7 mouse cellular contexts compared by ENCODE assay signal in genomic region chr4:132946047-132947001, GRCm38 (mm10). TPM values are rescaled to one million over a fixed set of nuclear protein-coding genes. Genes with fewer than 3 reads are reported as not detected.
A peak's percentile ranks its signal among the peaks of the same experiment; 100 is the strongest.
DNase-seq lines count a peak whose midpoint lies in the region; ATAC-seq lines count a peak whose summit lies in the region.

No protein-coding gene starts in this region.

- peak; percentile 70 for ATAC-seq in forebrain, embryonic 16.5 days
- peak; percentile 62 for ATAC-seq in hindbrain, embryonic 12.5 days (ENCODE audit: low FRiP score)
- peak; percentile 45 for ATAC-seq in megakaryocyte progenitor cell, adult 5-6 weeks (replicated peaks; ENCODE audit: poor library complexity)

- H3K4me1 ChIP-seq in forebrain, embryonic 16.5 days (replicated peaks; ENCODE audit: control insufficient read depth, insufficient read depth, low read length) = peaks cover 11% of the 10 kb centered on the region
- peaks cover 22% of the 10 kb centered on the region for H3K4me1 ChIP-seq in hindbrain, embryonic 12.5 days

- H3K36me3 ChIP-seq in forebrain, embryonic 16.5 days (ENCODE audit: control insufficient read depth, insufficient read depth) = no peaks in the 10 kb centered on the region
- H3K36me3 ChIP-seq in hindbrain, embryonic 12.5 days = no peaks in the 10 kb centered on the region

- 0 out of 2 replicates have a peak overlapping the region, but pooled peaks have one; percentile 5 for H3K4me3 ChIP-seq in forebrain, embryonic 16.5 days (replicated peaks; ENCODE audit: low read length)
- 0 out of 2 replicates have a peak overlapping the region, but pooled peaks have one; percentile 1 for H3K4me3 ChIP-seq in hindbrain, embryonic 12.5 days

- no peaks in the 10 kb centered on the region for H3K27me3 ChIP-seq in forebrain, embryonic 16.5 days (replicated peaks; ENCODE audit: control insufficient read depth, insufficient read depth, low read length)
- peaks cover 11% of the 10 kb centered on the region; the same call in 1 of the 2 replicates for H3K27me3 ChIP-seq in hindbrain, embryonic 12.5 days

- intact Hi-C loops in left cerebral cortex, postnatal 36 days (cut with DNase I) = loop anchor here (10.0 kb wide), 2 partner anchors 168 to 268 kb away; partner anchors contain the start of genes Cd164l2 and Gpr3

- no peaks in the 10 kb centered on the region for H3K9me3 ChIP-seq in forebrain, embryonic 16.5 days (ENCODE audit: control insufficient read depth, low read length)
- no peaks in the 10 kb centered on the region for H3K9me3 ChIP-seq in hindbrain, embryonic 12.5 days (replicated peaks)

- H3K9ac ChIP-seq in forebrain, embryonic 16.5 days (replicated peaks; ENCODE audit: low read depth, low read length) = peak overlapping the region; percentile 56
- H3K9ac ChIP-seq in hindbrain, embryonic 12.5 days = peak overlapping the region; percentile 48; the same call in 1 of the 2 replicates

- peak overlapping the region; percentile 52 for H3K4me2 ChIP-seq in forebrain, embryonic 16.5 days (ENCODE audit: low read length)
- peak overlapping the region; percentile 45 for H3K4me2 ChIP-seq in hindbrain, embryonic 12.5 days (replicated peaks)

- H3K27ac ChIP-seq in forebrain, embryonic 16.5 days (ENCODE audit: low read length) = peak overlapping the region; percentile 63
- H3K27ac ChIP-seq in hindbrain, embryonic 12.5 days = peak overlapping the region; percentile 14

- DNase-seq in MN1 (ENCODE audit: low spot score) = peak; percentile 86
- peak; percentile 71 for DNase-seq in cerebellum, adult 11 months
- peak; percentile 38 to 39 for DNase-seq in left cerebral cortex, postnatal 36 days (ENCODE audit: low spot score in 2 of 2)
- peak; percentile 65 to 78 for DNase-seq in spleen, postnatal 10 days (ENCODE audit: low spot score in 2 of 2)

- WGBS in forebrain, embryonic 16.5 days = 12% methylated on average over 27 of the region's 27 CpGs
- 16% methylated on average over 27 of the region's 27 CpGs for WGBS in hindbrain, embryonic 12.5 days

RNA-seq across cellular contexts. Expression of gene Fam76a, which starts 24.0 kb away (rescaled TPM):
- 51.0 and 53.4 TPM in 2 replicates for polyA plus RNA-seq in forebrain, embryonic 16.5 days (2015; fragmentation: Nextera tagmentation; extraction: Ambion mirVana)
- polyA plus RNA-seq in hindbrain, embryonic 12.5 days (2016; fragmentation: Nextera tagmentation; extraction: Ambion mirVana) = 29.6 and 33.8 TPM in 2 replicates
- total RNA-seq in left cerebral cortex, postnatal 36 days (2021) = 10 to 100 TPM; 49.9 to 57.7 TPM
- 17.9 and 18.0 TPM in 2 replicates for total RNA-seq in megakaryocyte progenitor cell, adult 5-6 weeks (2015)
- total RNA-seq in megakaryocyte progenitor cell, adult 5-6 weeks (2017) = 31.5 and 42.0 TPM in 2 replicates

RNA-seq across cellular contexts. Expression of gene Fgr, which starts 27.6 kb away (rescaled TPM):
- polyA plus RNA-seq in forebrain, embryonic 16.5 days (2015; fragmentation: Nextera tagmentation; extraction: Ambion mirVana) = not detected in 2 replicates
- polyA plus RNA-seq in hindbrain, embryonic 12.5 days (2016; fragmentation: Nextera tagmentation; extraction: Ambion mirVana) = 0.08 TPM in 1 of 2 replicates, not detected in the other
- under 1 TPM in 1 of 2 experiments, not detected in 1; 0.17 TPM for total RNA-seq in left cerebral cortex, postnatal 36 days (2021)
- 3.2 and 3.4 TPM in 2 replicates for total RNA-seq in megakaryocyte progenitor cell, adult 5-6 weeks (2015)
- total RNA-seq in megakaryocyte progenitor cell, adult 5-6 weeks (2017) = 2.5 and 3.0 TPM in 2 replicates

Comparison
In these comparisons a context has a peak if more than half of its experiments do, and no peak if none do; other contexts are left out.
1. Peak in every context shown above with its lines: DNase-seq, ATAC-seq, H3K4me3 ChIP-seq and H3K27ac ChIP-seq.